Mouse (Mus musculus) MN1 (cell line): ENCODE measurements at regions not wholly inside any gene's neighbourhood (a gene's known extent, or its start where the extent isn't known, plus 50 kb on each side); places are given as distances from the start of the nearest gene placed in this dataset.
"Not testable (repeated sequence)": the region's sequence is repeated elsewhere in the genome, so short reads cannot be mapped to it uniquely, and the experiment has no call there.

Experiments
- DNase-seq: peaks from one replicate; pipeline ENCODE4 v3.0.0-alpha.2; 2016; ENCODE audit warnings: low spot score

GRCm38 (mm10) chrX:50602461-50602875, 174.2 kb upstream of the Olfr1324 start:
- peak; percentile 37 for DNase-seq

GRCm38 (mm10) chrX:50600262-50600661, 172.0 kb upstream of the Olfr1324 start:
- peak; percentile 83 for DNase-seq

- DNase-seq, result peak; percentile 71
Observed at GRCm38 (mm10) chrX:50599780-50600179, 171.5 kb upstream of the Olfr1324 start.

- DNase-seq, result not testable (repeated sequence)
Observed at GRCm38 (mm10) chrX:50597626-50598025, 169.3 kb upstream of the Olfr1324 start.

GRCm38 (mm10) chrX:50597105-50597504, 168.8 kb upstream of the Olfr1324 start:
- DNase-seq, result peak; percentile 68

GRCm38 (mm10) chrX:50594976-50595375, 166.7 kb upstream of the Olfr1324 start:
- DNase-seq, result peak; percentile 79

GRCm38 (mm10) chrX:50591477-50591876, 163.2 kb upstream of the Olfr1324 start:
- peak; percentile 79 for DNase-seq

GRCm38 (mm10) chrX:50590673-50591341, 162.5 kb upstream of the Olfr1324 start:
- DNase-seq, result peak; percentile 77

- no peak for DNase-seq
Observed at GRCm38 (mm10) chrX:50588892-50589291, 160.6 kb upstream of the Olfr1324 start.

- peak; percentile 66 for DNase-seq
Observed at GRCm38 (mm10) chrX:50583741-50584580, 155.7 kb upstream of the Olfr1324 start.

GRCm38 (mm10) chrX:50580200-50580599, 151.9 kb upstream of the Olfr1324 start:
- DNase-seq, result peak; percentile 68

GRCm38 (mm10) chrX:50576824-50577223, 148.5 kb upstream of the Olfr1324 start:
- DNase-seq, result peak; percentile 79

- DNase-seq, result peak; percentile 81
Observed at GRCm38 (mm10) chrX:50572191-50573095, 144.1 kb upstream of the Olfr1324 start.

GRCm38 (mm10) chrX:50569087-50569486, 140.8 kb upstream of the Olfr1324 start:
- DNase-seq, result peak; percentile 68

- DNase-seq, result peak; percentile 77
Observed at GRCm38 (mm10) chrX:50566345-50566744, 138.0 kb upstream of the Olfr1324 start.

GRCm38 (mm10) chrX:50565031-50565430, 136.7 kb upstream of the Olfr1324 start:
- DNase-seq, result not testable (repeated sequence)

- DNase-seq, result peak; percentile 80
Observed at GRCm38 (mm10) chrX:50560915-50561314, 132.6 kb upstream of the Olfr1324 start.

GRCm38 (mm10) chrX:50550297-50550696, 122.0 kb upstream of the Olfr1324 start:
- DNase-seq, result peak; percentile 75

GRCm38 (mm10) chrX:50549713-50550112, 121.4 kb upstream of the Olfr1324 start:
- peak; percentile 82 for DNase-seq

- not testable (repeated sequence) for DNase-seq
Observed at GRCm38 (mm10) chrX:50537785-50538159, 109.5 kb upstream of the Olfr1324 start.

GRCm38 (mm10) chrX:50537122-50537784, 109.0 kb upstream of the Olfr1324 start:
- peak; percentile 62 for DNase-seq
